Mouse (Mus musculus) kidney, embryonic 15.5 days (tissue): ENCODE data around the gene Nfkbil1. TPM values are rescaled to one million over a fixed set of nuclear protein-coding genes. Genes with fewer than 3 reads are reported as not detected.

Source experiments
- ATAC-seq: fragments of 200-750 bp; cut with Nextera tagmentation; replicated peaks from 2 replicates; pipeline ENCODE4 v1.8.0; 2017; ENCODE audit warnings: moderate TSS enrichment; ENCODE audit not compliant: low FRiP score
- H3K27ac ChIP-seq: fragments of 300-500 bp; sonication (generic); 2 replicates; pipeline ENCODE4 v1.5.1; 2015; ENCODE audit warnings: mild to moderate bottlenecking, inconsistent platforms
- H3K27me3 ChIP-seq: fragments of 300-500 bp; sonication (generic); 2 replicates; pipeline ENCODE4 v1.6.1; 2015; ENCODE audit warnings: inconsistent platforms
- H3K36me3 ChIP-seq: fragments of 300-500 bp; sonication (generic); 2 replicates; pipeline ENCODE4 v1.6.1; 2015; ENCODE audit warnings: inconsistent platforms
- H3K4me1 ChIP-seq: fragments of 300-500 bp; sonication (generic); 2 replicates; pipeline ENCODE4 v1.6.1; 2015; ENCODE audit warnings: inconsistent platforms
- H3K4me2 ChIP-seq: fragments of 300-500 bp; sonication (generic); 2 replicates; pipeline ENCODE4 v1.6.1; 2015; ENCODE audit warnings: moderate library complexity, mild to moderate bottlenecking, inconsistent platforms
- H3K4me3 ChIP-seq: fragments of 300-500 bp; sonication (generic); replicated peaks from 2 replicates; pipeline ENCODE4 v1.5.1; 2015; ENCODE audit warnings: mild to moderate bottlenecking, inconsistent platforms
- H3K9ac ChIP-seq: fragments of 300-500 bp; sonication (generic); 2 replicates; pipeline ENCODE4 v1.6.1; 2015; ENCODE audit warnings: mild to moderate bottlenecking, inconsistent platforms
- H3K9me3 ChIP-seq: fragments of 300-500 bp; sonication (generic); replicated peaks from 2 replicates; pipeline ENCODE4 v1.6.1; 2016; ENCODE audit warnings: inconsistent platforms
- WGBS: fragments of 180-500 bp; shearing (Covaris S2); methylation state at CpG from one replicate; pipeline ENCODE4 v1.1.7; 2015; ENCODE audit warnings: mixed read lengths; 5-methylcytosine and 5-hydroxymethylcytosine counted together
- polyA plus RNA-seq: library from polyadenylated mRNA; unstranded; fragments of >200 nt; fragmentation: Nextera tagmentation; extraction: Ambion mirVana; gene quantifications from 2 replicates; pipeline ENCODE4 v1.2.1, GENCODE M21; 2015

Gene Nfkbil1
- polyA plus RNA-seq, 1 experiment from 2014 or later, result 11.3 TPM

DNA sequence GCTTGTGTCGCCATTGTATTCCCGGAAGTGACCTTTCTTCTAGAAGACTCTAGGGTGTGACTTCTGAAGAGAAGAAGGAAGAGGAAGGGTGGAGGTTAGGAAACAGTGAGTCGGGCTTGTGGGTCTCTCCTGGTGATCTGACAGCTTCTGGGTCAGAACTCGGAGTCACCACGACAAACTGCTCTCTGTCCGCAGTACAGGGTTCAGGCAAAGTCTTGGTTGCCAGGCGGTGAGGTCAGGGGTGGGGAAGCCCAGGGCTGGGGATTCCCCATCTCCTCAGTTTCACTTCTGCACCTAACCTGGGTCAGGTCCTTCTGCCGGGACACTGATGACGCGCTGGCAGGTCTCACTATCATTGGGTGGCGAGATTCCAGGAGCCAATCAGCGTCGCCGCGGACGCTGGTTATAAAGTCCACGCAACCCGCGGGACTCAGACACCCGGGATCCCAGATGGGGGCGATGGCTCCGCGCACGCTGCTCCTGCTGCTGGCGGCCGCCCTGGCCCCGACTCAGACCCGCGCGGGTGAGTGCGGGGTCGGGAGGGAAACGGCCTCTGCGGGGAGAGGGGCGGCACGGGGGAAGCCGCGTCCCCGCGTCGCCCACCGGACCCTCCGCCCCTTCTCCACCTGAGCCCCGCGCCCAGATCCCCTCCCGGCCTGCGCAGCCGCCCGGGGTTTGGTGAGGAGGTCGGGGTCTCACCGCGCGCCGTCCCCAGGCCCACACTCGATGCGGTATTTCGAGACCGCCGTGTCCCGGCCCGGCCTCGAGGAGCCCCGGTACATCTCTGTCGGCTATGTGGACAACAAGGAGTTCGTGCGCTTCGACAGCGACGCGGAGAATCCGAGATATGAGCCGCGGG lies 27.3 kb upstream of the Nfkbil1 start, which contains the start of gene H2-D1:
TSS of gene H2-D1 (plus strand) at position 67 of the 859 bp plus-strand sequence.
- Histone ChIP-seq H3K4me2 (peak within 1 kb of the TSS; percentile 100), H3K9me3 (no peaks in the 10 kb centered on the region), H3K27ac (no peak within 1 kb of the TSS), H3K36me3 (no peaks in the 10 kb centered on the region), H3K9ac (peak within 1 kb of the TSS; percentile 65), H3K4me3 (peak within 1 kb of the TSS; percentile 76), H3K4me1 (peaks cover 17% of the 10 kb centered on the region), H3K27me3 (peaks cover 70% of the 10 kb centered on the region)
- peak; percentile 92 for ATAC-seq
- WGBS, result under 1% methylated on average over 72 of the region's 73 CpGs

DNA sequence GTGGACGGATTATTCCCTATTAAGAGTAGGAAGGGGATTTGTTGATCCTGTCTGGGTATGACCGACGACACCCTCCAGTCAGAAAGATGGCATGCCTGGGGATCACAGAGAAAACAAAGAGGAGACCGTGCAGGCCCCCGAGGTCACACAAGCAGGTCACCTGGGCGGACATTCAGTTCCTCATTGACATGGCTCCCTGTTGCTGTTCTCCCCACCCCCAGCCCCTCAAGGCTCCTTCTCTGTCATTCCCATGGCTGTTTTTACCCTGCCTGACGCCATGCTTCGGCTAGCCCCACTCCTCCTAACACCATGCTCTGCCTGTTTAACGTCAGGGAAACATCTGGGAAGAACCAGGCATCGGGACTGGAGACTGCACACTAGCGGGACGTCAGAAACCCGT lies 26.1 kb upstream of the Nfkbil1 start:
- WGBS, result 77% methylated on average over 13 of the region's 13 CpGs
- H3K27me3 ChIP-seq, result peaks cover 69% of the 10 kb centered on the region
- no peaks in the 10 kb centered on the region for H3K9me3 ChIP-seq
- no peak overlapping the region for H3K9ac ChIP-seq
- no peak for ATAC-seq
- no peak overlapping the region for H3K4me2 ChIP-seq
- peaks cover 21% of the 10 kb centered on the region for H3K4me1 ChIP-seq
- H3K27ac ChIP-seq, result no peak overlapping the region
- no peaks in the 10 kb centered on the region for H3K36me3 ChIP-seq
- H3K4me3 ChIP-seq, result no peak overlapping the region

DNA sequence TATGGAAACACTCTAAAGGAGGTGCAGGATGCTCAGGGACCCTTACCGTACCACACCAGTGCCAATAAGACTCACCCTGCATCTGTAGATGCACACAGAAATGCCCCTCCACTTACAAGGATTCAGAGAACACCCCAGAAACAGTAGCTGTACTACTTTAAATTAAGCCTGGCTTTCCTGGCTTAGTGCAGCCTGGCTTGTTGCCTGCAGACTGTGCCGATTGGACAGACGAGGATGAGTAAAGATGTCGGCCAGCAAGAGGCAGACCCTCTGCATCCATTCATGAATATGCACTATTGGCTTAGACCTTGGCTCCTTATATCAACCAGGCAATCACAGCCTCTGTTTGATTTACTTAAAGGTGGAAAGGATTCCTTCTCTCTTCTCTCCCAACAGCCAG lies 24.0 kb upstream of the Nfkbil1 start:
- H3K4me2 ChIP-seq, result no peak overlapping the region
- no peak overlapping the region for H3K4me3 ChIP-seq
- WGBS, result 81% methylated on average over 4 of the region's 4 CpGs
- H3K4me1 ChIP-seq, result peaks cover 21% of the 10 kb centered on the region
- no peaks in the 10 kb centered on the region for H3K36me3 ChIP-seq
- no peak for ATAC-seq
- H3K9me3 ChIP-seq, result no peaks in the 10 kb centered on the region
- H3K9ac ChIP-seq, result no peak overlapping the region
- H3K27me3 ChIP-seq, result peaks cover 52% of the 10 kb centered on the region
- H3K27ac ChIP-seq, result no peak overlapping the region

DNA sequence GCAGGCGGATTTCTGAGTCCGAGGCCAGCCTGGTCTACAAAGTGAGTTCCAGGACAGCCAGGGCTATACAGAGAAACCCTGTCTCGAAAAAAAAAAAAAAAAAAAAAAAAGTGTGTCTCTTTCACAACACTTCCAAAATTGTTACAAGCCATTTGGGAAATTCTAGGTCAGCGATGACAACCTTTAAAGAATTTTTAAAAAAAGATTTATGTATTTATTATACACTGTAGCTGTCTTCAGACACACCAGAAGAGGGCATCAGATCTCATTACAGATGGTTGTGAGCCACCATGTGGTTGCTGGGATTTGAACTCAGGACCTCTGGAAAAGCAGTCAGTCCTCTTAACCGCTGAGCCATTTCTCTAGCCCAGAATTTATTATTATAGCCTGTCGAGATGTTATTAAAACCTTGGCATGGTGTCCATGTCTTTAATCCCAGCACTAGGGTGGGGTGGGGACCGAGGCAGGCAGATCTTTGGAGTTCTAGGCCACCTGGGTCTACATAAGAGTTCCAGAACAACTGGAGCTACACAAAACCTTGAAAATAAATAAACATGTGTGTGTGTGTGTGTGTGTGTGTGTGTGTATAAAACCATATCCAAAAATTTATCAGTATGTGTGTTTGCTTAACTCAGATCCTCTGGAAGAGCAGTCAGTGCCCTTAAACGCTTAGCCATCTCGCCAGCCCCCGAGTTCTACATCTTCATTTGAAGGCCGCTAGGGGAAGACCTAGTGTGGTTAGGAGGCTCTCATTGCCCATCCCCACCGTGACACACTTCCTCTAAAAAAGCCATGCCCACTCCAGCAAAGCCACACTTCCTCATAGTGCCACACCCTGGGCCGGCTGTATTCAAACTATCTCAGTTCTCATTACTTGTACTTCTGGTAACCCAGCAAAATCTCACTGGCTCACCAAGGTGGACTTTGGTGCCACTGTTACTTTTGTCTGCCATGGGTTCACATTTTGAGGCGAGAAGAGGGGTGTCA lies 23.2 kb upstream of the Nfkbil1 start:
- H3K4me2 ChIP-seq, result peak overlapping the region; percentile 58; the same call in 1 of the 2 replicates
- ATAC-seq, result no peak
- H3K27me3 ChIP-seq, result peaks cover 44% of the 10 kb centered on the region
- H3K4me1 ChIP-seq, result peaks cover 20% of the 10 kb centered on the region
- no peaks in the 10 kb centered on the region for H3K9me3 ChIP-seq
- WGBS, result 51% methylated on average over 14 of the region's 14 CpGs
- H3K9ac ChIP-seq, result no peak overlapping the region
- H3K36me3 ChIP-seq, result peaks cover 4% of the 10 kb centered on the region
- no peak overlapping the region for H3K27ac ChIP-seq
- no peak overlapping the region for H3K4me3 ChIP-seq

DNA sequence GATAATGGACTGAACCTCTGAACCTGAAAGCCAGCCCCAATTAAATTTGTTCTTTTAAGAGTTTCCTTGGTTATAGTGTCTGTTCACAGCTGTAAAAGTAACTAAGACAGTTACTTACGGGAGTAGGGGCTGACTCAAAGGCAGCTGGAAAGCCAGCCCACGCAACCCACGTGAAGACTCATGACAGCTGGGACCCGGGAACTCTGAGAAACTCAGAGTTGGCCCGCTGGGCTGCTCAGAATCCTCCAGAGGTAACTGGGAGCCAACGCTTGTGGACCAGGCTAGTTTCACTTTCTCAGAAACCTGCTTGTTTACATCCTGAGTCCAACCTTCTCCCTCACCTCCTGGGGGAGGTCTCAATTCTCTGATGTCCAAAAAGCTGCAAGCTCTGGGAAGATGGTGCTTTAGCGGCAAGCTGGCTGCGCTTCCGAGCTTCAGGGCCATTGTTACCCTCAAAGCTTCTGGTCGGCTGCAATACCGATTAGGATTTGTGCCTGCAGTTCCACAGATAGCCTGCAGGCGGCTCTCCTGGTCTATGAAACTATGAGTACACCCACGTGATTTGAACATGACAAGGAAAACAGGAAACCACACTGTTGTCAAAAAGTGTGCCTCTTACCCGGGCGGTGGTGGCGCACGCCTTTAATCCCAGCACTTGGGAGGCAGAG lies 22.4 kb upstream of the Nfkbil1 start:
- ATAC-seq, result no peak
- Histone ChIP-seq H3K4me3 (peak overlapping the region; percentile 33), H3K27ac (no peak overlapping the region), H3K9ac (peak overlapping the region; percentile 29; the same call in 1 of the 2 replicates), H3K4me1 (peaks cover 12% of the 10 kb centered on the region), H3K36me3 (peaks cover 13% of the 10 kb centered on the region), H3K9me3 (no peaks in the 10 kb centered on the region), H3K4me2 (peak overlapping the region; percentile 58), H3K27me3 (peaks cover 35% of the 10 kb centered on the region)
- WGBS, result 12% methylated on average over 17 of the region's 17 CpGs

DNA sequence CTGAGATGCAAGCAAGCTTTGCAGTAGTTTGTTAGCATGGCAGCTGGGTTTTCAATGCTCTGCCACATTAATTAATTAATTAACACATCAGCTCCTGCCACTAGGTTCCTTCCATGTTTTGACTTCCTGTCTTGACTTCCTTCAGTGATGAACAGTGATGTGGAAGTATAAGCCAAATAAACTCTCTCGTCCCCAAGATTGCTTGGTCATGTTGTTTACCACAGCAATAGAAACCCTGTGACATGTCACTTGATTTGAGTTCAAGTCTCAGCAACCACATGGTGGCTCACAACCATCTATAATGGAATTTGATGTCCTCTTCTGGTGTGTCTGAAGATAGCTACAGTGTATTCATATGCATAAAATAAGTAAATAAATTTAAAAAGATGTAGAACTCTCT lies 21.8 kb upstream of the Nfkbil1 start:
- H3K27me3 ChIP-seq, result peaks cover 30% of the 10 kb centered on the region
- no peaks in the 10 kb centered on the region for H3K9me3 ChIP-seq
- H3K9ac ChIP-seq, result no peak overlapping the region
- ATAC-seq, result no peak
- H3K4me1 ChIP-seq, result peaks cover 6% of the 10 kb centered on the region; the same call in 1 of the 2 replicates
- no peak overlapping the region for H3K4me3 ChIP-seq
- no peak overlapping the region for H3K27ac ChIP-seq
- WGBS, result 66% methylated on average over 1 of the region's 1 CpGs
- H3K4me2 ChIP-seq, result no peak overlapping the region
- peaks cover 18% of the 10 kb centered on the region for H3K36me3 ChIP-seq

DNA sequence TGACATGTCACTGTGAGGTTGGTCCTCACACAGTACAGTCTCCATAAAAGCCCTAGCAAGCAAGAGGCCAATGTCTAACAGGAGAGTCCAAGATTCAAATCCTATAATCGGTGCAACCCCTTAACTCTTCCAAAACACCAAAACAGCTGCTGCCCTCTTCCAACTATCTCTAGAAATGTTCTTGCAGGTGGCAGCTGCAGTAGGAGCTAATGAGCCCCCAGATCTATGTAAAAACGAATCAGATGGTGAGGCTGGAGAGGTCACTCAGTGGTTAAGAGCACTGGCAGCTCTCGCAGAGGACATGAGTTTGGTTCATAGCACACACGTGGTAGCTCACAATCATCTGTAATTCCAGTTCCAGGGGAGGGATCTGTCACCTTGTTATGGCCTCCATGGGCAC lies 20.1 kb upstream of the Nfkbil1 start:
- Histone ChIP-seq H3K4me1 (0 out of 2 replicates have a peak, but pooled peaks cover 5% of the 10 kb centered on the region), H3K4me2 (no peak overlapping the region), H3K4me3 (no peak overlapping the region), H3K9me3 (no peaks in the 10 kb centered on the region), H3K9ac (no peak overlapping the region), H3K27me3 (peaks cover 16% of the 10 kb centered on the region; the same call in 1 of the 2 replicates), H3K27ac (no peak overlapping the region), H3K36me3 (peaks cover 34% of the 10 kb centered on the region)
- ATAC-seq, result no peak
- WGBS, result 50% methylated on average over 4 of the region's 4 CpGs

DNA sequence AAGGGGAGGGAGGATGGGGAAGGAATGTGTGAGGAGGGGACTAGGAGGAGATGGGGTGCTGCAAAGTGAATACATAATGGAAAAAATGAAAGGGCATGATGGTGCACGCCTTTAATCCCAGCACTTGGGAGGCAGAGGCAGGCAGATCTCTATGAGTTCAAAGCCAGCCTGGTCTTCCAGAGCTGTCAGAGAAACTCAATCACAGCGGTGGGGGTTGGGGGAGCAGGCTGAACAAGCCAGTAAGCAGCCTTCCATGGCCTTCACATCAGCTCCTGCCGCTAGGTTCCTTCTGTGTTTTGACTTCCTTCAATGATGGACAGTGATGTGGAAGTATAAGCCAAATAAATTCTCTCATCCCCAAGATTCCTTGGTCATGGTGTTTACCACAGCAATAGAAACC lies 19.7 kb upstream of the Nfkbil1 start:
- Histone ChIP-seq H3K9ac (no peak overlapping the region), H3K36me3 (peaks cover 38% of the 10 kb centered on the region), H3K27ac (no peak overlapping the region), H3K4me1 (0 out of 2 replicates have a peak, but pooled peaks cover 5% of the 10 kb centered on the region), H3K4me2 (no peak overlapping the region), H3K27me3 (peaks cover 14% of the 10 kb centered on the region; the same call in 1 of the 2 replicates), H3K9me3 (no peaks in the 10 kb centered on the region), H3K4me3 (no peak overlapping the region)
- ATAC-seq, result no peak
- WGBS, result 75% methylated on average over 3 of the region's 3 CpGs

DNA sequence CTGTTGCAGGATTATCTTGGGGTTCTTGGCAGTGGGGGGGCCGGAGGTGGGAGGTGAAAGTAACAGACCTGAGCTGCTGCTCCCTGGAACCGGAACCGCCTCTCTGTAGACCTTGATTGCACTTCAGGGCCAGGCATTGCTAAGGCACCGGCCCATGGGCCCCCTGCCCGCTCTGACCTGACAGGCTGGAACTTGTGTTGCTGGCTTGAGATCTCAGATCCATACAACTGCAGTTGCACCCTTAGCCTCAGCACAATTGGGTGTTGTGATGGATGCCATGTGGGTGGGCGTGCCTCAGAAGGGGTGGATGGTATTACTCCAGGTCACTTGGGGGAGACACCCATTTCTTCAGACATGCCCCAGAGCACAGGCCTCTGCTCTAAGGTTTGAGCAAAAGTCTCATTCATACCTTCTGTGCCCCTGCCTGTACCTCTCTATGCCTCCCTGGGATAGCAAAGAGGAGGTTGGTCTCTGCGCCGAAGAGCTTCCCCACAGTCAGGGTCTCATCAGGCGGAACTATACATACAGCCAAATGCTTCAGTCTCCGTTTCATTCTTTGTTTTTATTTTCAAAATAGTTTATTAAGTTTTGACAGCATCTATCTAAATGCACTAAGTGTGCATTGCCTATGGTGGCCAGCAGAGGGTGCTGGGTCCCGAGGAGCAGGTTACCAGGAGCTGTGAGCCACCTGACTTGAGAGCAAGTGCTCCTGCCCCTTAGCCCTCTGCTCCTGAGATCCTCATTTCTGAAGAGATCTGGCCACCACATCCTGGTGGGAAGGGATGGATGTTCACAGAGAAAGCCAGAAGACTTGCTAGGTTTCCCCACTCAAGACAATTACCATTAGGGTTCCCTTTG lies 18.9 kb upstream of the Nfkbil1 start:
- peaks cover 46% of the 10 kb centered on the region for H3K36me3 ChIP-seq
- peak; percentile 22; the same call in 1 of the 2 replicates for ATAC-seq
- no peak overlapping the region for H3K27ac ChIP-seq
- peaks cover 11% of the 10 kb centered on the region; the same call in 1 of the 2 replicates for H3K4me1 ChIP-seq
- H3K4me3 ChIP-seq, result no peak overlapping the region
- no peak overlapping the region for H3K9ac ChIP-seq
- 51% methylated on average over 11 of the region's 11 CpGs for WGBS
- no peak overlapping the region for H3K4me2 ChIP-seq
- no peaks in the 10 kb centered on the region for H3K9me3 ChIP-seq
- peaks cover 8% of the 10 kb centered on the region; the same call in 1 of the 2 replicates for H3K27me3 ChIP-seq

DNA sequence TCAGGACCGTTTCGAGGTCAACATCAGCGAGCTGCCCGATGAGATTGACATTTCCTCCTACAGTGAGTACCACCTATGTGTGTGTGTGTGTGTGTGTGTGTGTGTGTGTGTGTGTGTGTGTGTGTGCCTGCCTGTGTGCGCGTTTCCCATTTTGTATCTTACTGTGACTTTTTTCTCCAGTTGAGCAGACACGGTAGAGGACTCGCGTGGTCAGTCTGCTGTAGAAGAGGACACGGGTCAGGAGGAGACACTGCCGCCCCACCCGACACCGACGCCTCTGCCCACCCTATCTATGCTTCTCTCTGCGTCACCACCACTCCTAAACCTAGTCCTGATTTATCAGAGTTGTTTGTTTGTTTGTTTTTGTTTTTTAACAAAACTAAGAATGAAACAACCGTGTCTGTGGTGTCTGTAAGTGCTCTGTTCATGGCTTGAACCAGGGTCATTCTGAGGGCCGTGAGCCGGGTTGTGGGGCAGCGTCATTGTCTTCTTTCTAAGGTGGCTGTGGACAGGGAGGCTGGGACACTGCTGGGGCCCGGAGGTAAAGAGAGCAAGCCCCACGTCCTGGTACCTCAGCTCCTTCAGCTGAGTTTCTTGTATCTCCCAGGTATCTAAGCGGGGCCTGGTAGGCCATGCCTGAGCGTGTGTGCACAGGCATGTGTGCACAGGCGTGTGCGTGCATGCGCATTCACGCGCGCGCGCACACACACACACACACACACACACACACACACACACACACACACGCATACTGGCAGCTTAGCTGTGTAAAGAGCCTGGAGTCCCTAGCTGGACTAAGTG lies 17.9 kb upstream of the Nfkbil1 start:
- peaks cover 56% of the 10 kb centered on the region for H3K36me3 ChIP-seq
- H3K4me3 ChIP-seq, result no peak overlapping the region
- H3K4me2 ChIP-seq, result no peak overlapping the region
- peaks cover 17% of the 10 kb centered on the region for H3K4me1 ChIP-seq
- no peaks in the 10 kb centered on the region for H3K9me3 ChIP-seq
- WGBS, result 83% methylated on average over 32 of the region's 32 CpGs
- no peak overlapping the region for H3K9ac ChIP-seq
- ATAC-seq, result peak; percentile 17; the same call in 1 of the 2 replicates
- H3K27ac ChIP-seq, result 0 out of 2 replicates have a peak overlapping the region, but pooled peaks have one; percentile 3
- H3K27me3 ChIP-seq, result peaks cover 3% of the 10 kb centered on the region; the same call in 1 of the 2 replicates
